Mouse (Mus musculus): Measurements from ENCODE around the gene Olfr693. TPM values are rescaled to one million over a fixed set of nuclear protein-coding genes. Genes with fewer than 3 reads are reported as not detected.
"Not testable (repeated sequence)": the region's sequence is repeated elsewhere in the genome, so short reads cannot be mapped to it uniquely, and the experiment has no call there.

The Olfr693 gene
- not detected for total RNA-seq (2021)

DNA sequence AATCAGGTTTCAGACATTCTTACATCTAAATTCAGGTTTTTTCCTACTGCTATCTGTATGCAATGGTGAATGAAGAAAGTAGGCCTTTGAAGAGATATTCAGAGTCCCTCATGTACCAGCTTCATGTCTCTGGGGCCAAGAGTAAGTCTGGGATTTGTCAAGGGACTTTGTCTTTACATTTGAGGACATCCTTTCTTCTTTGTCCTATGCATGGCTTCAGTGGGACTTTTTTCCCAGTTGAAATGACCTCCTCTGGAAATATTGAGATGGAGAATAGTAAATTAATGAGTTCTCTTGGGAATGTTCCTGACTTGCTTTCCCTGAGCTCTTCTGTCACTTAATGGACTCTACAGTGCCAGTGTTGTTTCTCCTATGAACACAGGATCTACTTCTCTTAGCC is at the start of gene Olfr693:
Gene Olfr693, minus strand, starts transcription at position 101 of the 400 bp plus-strand sequence.
- no peak for DNase-seq (ENCODE audit: extremely low spot score in 1 of 2, low spot score in 1 of 2)

DNA sequence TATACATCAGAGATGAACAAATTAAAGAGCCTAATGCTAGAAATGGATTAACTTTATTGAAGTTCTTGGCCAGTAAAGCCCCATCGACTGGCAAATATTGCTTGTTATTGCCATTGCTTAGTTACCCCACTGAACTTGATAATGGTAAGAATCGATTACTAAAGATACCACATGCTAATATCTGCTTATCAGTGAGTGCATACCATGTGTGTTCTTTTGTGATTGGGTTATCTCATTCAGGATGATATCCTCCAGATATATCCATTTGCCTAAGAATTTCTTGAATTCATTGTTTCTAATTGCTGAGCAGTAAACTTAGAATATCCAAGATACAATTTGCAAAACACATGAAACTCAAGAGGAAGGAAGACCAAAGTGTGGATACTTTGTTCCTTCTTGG is 45.3 kb upstream of the Olfr693 start:
- not testable (repeated sequence) for DNase-seq (ENCODE audit: extremely low spot score in 1 of 2, low spot score in 1 of 2)

DNA sequence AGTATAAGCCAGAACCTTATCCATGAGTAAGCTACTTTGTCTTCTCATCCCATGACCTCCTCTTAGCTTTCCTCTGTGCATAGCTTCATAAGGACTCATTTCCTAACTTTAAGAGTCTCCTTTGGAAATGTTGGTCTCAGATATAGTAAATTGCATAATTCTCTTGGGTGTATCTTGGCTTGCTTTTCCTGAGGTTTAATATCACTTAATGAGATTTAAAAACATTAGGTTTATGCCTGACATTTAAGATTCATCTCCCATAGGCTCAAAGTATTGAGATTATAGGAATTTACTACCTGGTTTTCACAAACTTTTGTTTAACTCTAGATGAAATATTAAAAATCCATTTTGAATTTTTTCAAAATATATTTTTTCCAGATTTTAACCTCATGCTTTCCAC is 35.9 kb upstream of the Olfr693 start, which contains the start of gene Olfr695:
Gene Olfr695, minus strand, starts transcription at position 101 of the 400 bp plus-strand sequence.
- no peak for DNase-seq (ENCODE audit: extremely low spot score in 1 of 2, low spot score in 1 of 2)

GRCm38 (mm10) chr7:106711463-106711862 is 31.1 kb upstream of the Olfr693 start:
- no peak for DNase-seq (ENCODE audit: extremely low spot score in 1 of 2, low spot score in 1 of 2)

DNA sequence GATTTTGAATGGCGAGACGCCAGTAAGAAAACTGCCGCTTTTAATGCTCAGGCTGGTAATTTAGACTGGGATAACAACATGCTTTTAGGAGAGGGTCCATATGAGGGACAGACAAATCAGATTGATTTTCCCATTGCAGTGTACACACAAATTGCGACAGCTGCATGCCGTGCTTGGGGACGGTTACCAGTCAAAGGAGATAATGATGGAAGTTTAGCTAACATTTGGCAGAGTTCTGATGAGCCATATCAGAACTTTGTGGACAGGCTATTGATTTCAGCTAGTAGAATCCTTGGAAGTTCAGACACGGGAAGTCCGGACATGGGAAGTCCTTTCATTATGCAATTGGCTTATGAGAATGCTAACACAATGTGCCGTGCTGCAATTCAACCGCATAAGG is 27.3 kb upstream of the Olfr693 start:
- not testable (repeated sequence) for DNase-seq (ENCODE audit: extremely low spot score in 1 of 2, low spot score in 1 of 2)

GRCm38 (mm10) chr7:106696891-106697290 is 16.5 kb upstream of the Olfr693 start:
- no peak for DNase-seq (ENCODE audit: extremely low spot score in 1 of 2, low spot score in 1 of 2)

GRCm38 (mm10) chr7:106692976-106693375 is 12.6 kb upstream of the Olfr693 start:
- no peak for DNase-seq (ENCODE audit: extremely low spot score in 1 of 2, low spot score in 1 of 2)

DNA sequence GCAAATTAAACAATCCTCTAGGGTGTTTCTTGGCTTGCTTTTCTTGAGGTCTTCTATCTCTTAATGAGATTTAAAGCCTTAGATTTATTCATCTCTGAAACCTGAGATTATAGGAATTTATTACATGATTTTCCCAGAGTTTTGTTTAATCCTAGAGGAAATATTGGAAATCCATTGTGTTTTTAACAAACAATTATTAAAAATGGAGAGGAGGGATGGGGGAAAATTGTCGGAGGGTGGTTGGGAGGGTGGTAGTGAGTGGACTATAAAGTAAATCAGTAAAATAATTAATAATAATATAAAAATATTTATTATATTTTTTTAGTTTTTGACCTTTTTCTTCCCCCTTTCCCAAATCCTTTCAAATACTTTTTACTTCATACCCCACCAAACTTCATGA is 11.3 kb upstream of the Olfr693 start, which contains the start of gene Olfr694:
Gene Olfr694, minus strand, starts transcription at position 101 of the 400 bp plus-strand sequence.
- no peak for DNase-seq (ENCODE audit: extremely low spot score in 1 of 2, low spot score in 1 of 2)

- DNase-seq (ENCODE audit: extremely low spot score in 1 of 2, low spot score in 1 of 2) = no peak
Measured at GRCm38 (mm10) chr7:106685382-106685781, 5.0 kb upstream of the Olfr693 start.

- DNase-seq (ENCODE audit: extremely low spot score in 1 of 2, low spot score in 1 of 2) = no peak
Measured at GRCm38 (mm10) chr7:106652344-106652652, 28.1 kb downstream of the Olfr693 start.

GRCm38 (mm10) chr7:106651555-106652343 is 28.6 kb downstream of the Olfr693 start:
- no peak for DNase-seq (ENCODE audit: extremely low spot score in 1 of 2, low spot score in 1 of 2)

GRCm38 (mm10) chr7:106649774-106650173 is 30.6 kb downstream of the Olfr693 start:
- DNase-seq (ENCODE audit: extremely low spot score in 1 of 2, low spot score in 1 of 2) = no peak

DNA sequence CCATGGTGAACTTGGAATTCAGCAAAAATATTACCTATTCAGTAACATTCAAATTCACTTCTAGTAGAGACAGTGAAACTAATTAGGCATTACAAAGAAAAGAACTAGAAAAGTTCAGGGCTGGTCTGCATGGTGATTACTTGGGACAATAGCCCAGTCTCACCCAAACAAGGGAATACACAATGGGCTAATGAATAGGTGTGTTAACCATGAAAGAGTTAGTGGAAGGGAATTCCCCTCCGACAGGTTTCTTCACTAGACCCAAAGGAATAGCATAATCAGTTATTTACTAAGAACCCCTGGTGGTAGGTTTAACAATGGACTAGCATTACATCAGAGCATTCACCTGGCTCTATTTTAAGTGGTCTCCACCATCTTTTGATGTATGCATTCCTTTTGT is 35.1 kb downstream of the Olfr693 start:
- DNase-seq (ENCODE audit: extremely low spot score in 1 of 2, low spot score in 1 of 2) = no peak

DNA sequence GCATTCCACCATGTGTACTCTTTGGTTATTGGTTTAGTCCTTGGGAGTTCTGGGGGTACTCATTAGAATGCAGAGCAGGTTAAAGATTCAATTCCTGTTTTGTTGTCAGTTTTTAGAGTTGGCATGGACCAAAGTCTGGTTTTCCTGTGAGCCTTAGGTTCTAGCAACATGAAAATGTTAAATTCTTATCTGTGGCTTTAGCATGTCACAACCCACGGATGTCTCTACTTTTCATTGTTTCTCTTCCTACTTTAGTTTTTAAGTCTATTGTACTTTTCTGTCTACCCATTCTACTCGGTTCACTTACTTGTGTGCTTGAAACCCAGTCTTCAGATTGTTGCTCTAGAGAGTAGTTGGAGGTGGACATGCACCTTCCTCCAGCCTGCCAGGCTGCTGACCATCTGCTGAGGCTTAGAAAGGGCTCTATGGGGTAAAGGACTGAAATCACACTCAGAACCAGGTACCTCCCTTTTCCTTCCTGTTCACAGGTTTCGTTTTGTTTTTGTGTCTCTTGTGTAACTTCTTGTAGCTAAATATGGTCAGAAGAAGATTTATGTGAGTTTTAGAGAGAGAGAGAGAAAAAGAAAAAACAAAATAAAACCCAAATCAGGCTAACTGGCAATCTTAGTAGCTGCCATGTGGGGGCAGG is 36.0 kb downstream of the Olfr693 start:
- no peak for DNase-seq (ENCODE audit: extremely low spot score in 1 of 2, low spot score in 1 of 2)

GRCm38 (mm10) chr7:106640839-106641238 is 39.5 kb downstream of the Olfr693 start:
- DNase-seq (ENCODE audit: extremely low spot score in 1 of 2, low spot score in 1 of 2) = no peak

DNA sequence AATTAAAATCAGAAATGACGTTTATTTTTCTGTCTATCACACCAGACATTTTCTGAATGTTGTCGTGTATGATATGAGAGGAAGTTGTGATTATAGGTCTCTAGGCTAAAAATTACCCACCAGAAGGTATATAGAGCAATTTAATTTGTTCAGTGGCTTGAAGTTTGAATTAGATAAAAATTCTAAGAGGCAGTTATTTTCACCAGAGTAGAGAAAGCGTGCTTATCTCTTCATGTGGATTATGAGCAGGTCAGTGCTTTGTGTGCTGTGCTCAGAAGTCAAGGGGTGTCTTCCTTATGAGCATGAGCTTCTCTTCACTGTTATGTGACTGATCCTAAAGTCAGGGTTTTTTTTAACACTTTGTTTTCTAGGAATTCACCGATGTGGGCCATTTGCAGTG is 44.8 kb downstream of the Olfr693 start:
- DNase-seq (ENCODE audit: extremely low spot score in 1 of 2, low spot score in 1 of 2) = no peak

Other genes with a start within 250 kb of the Olfr693 start
- not detected for gene Olfr694, start 11.2 kb upstream of the Olfr693 start, total RNA-seq (2021)
- not detected for gene Olfr695, start 35.8 kb upstream of the Olfr693 start, total RNA-seq (2021)
- gene Olfr697, start 61.9 kb upstream of the Olfr693 start, total RNA-seq (2021) = not detected
- gene Olfr698, start 74.8 kb upstream of the Olfr693 start, total RNA-seq (2021) = not detected
- not detected for gene Olfr699, start 112.6 kb upstream of the Olfr693 start, total RNA-seq (2021)
- not detected for gene Olfr700, start 128.2 kb upstream of the Olfr693 start, total RNA-seq (2021)
- not detected for gene Olfr701, start 133.5 kb upstream of the Olfr693 start, total RNA-seq (2021)
- gene Olfr702, start 153.3 kb upstream of the Olfr693 start, total RNA-seq (2021) = not detected
- not detected for gene Olfr703, start 162.8 kb upstream of the Olfr693 start, total RNA-seq (2021)
- gene Olfr704, start 182.6 kb upstream of the Olfr693 start, total RNA-seq (2021) = not detected
- not detected for gene Olfr705, start 196.3 kb upstream of the Olfr693 start, total RNA-seq (2021)
- gene Olfr706, start 207.6 kb upstream of the Olfr693 start, total RNA-seq (2021) = not detected
- not detected for gene Olfr707, start 220.7 kb upstream of the Olfr693 start, total RNA-seq (2021)
- gene Olfr1532-ps1, start 227.4 kb upstream of the Olfr693 start, total RNA-seq (2021) = not detected

Data from layer of hippocampus, postnatal 25 days (tissue).